Mouse (Mus musculus) thymus, postnatal 0 days (tissue): ENCODE results near the gene Prr14l. TPM values are rescaled to one million over a fixed set of nuclear protein-coding genes. Genes with fewer than 3 reads are reported as not detected.
"Not testable (repeated sequence)": the region's sequence is repeated elsewhere in the genome, so short reads cannot be mapped to it uniquely, and the experiment has no call there.

ENCODE experiments used
- DNase-seq: peaks from one replicate; pipeline ENCODE4 v3.0.0-alpha.2; 2015; ENCODE audit warnings: low spot score
- polyA plus RNA-seq: library from polyadenylated mRNA; unstranded; fragments of >200 nt; fragmentation: Nextera tagmentation; extraction: Ambion mirVana; gene quantifications from 2 replicates; pipeline ENCODE4 v1.2.1, GENCODE M21; 2015

Gene Prr14l
- polyA plus RNA-seq, result 13.0 and 22.1 TPM in 2 replicates

GRCm38 (mm10) chr5:32853731-32854507, at the start of gene Prr14l:
Gene Prr14l, minus strand, starts transcription at chr5:32854256.
- peak; percentile 98 for DNase-seq

GRCm38 (mm10) chr5:32886739-32887138, 32.7 kb upstream of the Prr14l start:
- DNase-seq, result no peak

DNA sequence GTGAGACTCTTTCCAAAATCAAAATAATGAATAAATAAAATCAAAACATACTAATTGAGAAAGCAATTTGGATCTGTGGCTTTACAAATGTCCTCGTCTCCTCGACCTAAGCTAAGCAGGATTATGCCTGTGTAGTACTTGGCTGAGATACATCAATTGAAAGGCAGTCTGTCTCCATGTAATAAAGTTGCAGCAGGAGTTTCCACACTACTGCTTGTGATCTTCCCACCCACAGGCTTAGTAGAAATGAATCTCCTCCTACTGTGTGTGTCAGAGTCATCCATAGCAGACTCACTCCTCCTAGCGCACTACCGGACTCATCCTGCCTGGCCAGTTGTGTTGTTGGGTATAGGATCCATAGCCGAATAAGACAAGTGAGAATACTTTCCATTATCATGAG, 18.3 kb upstream of the Prr14l start:
- DNase-seq, result no peak

DNA sequence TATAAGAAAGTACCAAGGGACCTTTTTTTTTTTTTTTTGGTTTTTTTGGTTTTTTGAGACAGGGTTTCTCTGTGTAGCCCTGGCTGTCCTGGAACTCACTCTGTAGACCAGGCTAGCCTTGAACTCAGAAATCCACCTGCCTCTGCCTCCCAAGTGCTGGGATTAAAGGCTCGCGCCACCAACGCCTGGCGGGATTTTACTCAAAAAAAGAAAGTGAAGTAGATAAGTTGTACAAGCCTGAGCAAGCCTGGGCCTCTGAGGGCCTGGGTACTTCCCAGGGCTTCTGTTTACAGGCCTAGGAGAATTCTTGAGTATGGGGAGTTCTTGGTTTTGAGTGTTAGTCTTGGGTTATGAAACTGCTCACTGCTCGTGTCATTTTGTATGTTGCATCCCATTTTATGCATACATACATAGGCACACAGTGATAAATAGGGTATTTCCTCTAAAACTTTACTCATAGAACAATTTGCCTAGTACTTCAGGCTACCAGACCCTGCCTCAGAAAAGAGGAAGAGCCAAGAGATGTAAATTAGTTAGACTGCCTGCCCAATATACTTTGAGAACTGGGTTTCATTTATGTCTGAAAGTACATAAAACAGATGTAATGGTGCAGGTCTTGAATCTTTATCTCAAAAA, 15.5 kb upstream of the Prr14l start:
- DNase-seq, result no peak

GRCm38 (mm10) chr5:32863253-32864228, 9.5 kb upstream of the Prr14l start, which contains the start of gene Depdc5:
Gene Depdc5, plus strand, starts transcription at chr5:32863701.
- DNase-seq, result peak; percentile 94

DNA sequence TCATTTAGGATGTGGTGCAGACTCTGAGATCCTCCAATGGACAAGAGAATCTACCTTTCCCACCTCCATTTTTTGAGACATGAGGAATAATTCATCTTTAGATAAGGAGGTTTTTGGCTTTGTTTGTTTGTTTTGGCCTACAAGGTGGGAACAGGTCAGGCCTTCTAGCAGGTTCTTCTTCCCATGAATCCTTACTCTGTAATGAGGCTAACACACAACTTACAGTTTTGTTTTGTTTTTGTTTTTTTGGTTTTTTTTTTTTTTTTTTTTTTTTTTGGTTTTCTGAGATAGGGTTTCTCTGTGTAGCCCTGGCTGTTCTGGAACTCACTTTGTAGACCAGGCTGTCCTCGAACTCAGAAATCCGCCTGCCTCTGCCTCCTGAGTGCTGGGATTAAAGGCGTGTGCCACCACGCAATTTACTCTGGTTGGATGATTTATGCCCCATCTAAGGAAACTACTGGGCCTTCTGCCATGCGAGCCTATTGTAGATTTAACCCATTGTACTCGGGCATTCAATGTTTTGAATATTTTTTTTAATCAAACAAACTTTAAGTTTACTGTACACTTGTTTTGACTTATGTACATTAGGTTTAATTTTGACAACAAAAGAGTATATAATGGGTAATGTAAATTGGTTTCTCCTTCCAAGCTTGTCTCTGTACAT, 8.5 kb upstream of the Prr14l start:
- DNase-seq, result no peak

GRCm38 (mm10) chr5:32861082-32861481, 7.0 kb upstream of the Prr14l start:
- no peak for DNase-seq

DNA sequence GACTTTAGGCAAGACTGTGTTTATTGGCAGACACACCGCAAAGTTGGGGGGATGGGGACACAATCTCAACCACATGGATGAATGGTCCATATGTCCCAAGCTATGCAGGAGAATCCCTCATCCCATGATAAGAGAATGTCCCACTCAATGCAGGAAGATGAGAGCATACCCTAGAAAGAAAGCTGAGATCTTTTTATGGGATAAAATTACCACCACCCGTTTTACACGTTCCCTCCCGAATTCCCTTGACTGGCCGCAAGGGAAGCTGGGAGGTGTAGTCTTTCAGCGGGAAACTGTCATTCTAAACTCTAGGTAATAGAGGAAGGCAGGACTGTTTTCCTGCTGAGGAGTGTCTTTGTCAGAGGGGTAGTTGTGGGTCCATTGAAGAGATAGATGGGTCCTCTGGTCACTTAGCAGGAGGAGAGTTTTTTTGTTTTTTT, 3.7 kb upstream of the Prr14l start:
- DNase-seq, result peak; percentile 27

- not testable (repeated sequence) for DNase-seq
These were observed 1.2 kb upstream of the Prr14l start for GRCm38 (mm10) chr5:32855274-32855673.

DNA sequence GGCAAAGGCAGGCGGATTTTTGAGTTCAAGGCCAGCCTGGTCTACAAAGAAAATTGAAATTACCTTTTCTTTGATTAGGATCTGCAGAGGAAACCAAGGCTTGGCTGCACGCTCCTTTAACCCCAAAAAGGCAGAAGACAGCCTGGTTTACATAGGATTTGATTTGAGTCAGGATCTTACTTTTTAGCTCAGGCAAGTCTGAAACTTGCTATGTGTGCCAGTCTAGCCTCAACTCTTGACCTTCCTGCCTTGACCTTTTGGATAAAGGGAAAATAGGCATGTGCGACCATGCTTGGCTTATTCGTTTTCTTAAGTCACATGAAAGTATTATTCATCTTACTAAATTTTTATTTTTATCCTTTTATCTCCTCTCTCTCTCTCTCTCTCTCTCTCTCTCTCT, 762 bp upstream of the Prr14l start:
- DNase-seq, result no peak

DNA sequence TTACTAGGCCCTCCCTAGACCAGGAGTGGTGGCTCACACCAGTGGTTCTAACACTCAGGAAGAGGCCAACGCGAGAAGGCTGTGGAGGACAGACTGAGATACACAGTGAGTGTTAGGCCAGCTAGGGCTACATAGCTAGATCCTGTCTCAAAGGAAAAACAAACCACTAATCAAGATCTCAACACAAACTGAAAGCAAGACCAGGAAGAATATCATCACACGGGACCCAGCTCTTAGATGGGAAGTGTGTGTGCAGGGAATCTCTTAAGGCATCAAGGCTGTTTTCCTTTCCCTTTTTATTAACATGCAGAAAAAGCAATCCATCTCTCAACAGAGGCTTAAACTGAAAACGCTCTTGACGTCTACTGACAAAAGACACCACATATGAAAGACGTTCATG, 2.0 kb downstream of the Prr14l start:
- no peak for DNase-seq

DNA sequence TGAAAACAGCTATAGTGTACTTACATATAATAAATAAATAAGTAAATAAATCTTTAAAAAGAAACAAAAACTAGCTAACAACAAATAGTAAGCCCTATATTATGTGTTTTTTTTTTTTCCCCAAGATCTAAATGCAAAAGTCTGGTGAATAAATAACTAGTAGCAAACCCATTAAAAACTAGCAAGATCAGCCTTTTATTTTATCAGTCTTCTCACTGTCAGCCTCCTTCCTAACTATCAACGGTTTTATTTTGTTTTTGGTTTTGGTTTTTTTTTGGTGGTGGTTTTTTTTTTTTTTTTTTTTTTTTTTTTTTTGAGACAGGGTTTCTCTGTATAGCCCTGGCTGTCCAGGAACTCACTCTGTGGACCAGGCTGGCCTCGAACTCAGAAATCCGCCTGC, 4.5 kb downstream of the Prr14l start:
- not testable (repeated sequence) for DNase-seq

DNA sequence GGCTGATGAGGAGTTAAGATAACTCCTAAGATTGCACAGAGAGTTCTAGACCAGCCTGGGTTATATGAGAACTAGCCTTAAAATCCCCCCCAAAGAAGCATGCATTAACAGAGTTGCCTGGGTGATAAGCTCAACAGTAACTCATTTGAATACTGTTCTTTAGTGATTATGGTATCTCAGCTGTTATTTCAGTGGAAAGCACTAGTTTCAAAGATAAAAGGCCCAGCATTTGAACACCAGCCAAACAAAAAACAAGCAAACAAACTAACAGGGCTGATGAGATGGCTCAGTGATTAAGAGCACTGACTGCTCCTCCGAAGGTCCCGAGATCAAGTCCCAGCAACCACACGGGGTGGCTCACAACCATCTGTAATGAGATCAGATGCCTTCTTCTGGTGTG, 4.9 kb downstream of the Prr14l start:
- no peak for DNase-seq

GRCm38 (mm10) chr5:32840029-32840428, 14.0 kb downstream of the Prr14l start:
- no peak for DNase-seq

GRCm38 (mm10) chr5:32836976-32837375, 17.1 kb downstream of the Prr14l start:
- DNase-seq, result no peak

DNA sequence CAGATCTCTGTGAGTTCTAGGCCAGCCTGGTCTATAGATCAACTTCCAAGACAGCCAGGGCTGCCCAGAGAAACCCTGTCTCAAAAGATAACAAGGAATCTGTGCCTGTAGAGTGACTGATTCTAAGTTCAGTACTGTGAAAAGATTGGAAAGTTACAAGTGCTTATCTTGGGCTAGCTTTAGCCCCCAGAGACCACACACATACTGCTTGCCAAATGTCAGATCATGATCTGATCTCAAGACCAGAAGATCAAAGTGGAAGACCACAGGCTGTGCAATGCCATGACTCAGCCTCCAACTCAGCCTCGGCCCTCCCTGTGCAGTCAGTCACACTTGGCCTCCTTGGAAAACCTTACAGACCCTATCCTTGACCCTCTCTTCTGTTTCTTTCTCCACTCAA, 19.6 kb downstream of the Prr14l start:
- DNase-seq, result no peak

- DNase-seq, result no peak
These were observed 24.0 kb downstream of the Prr14l start for GRCm38 (mm10) chr5:32830054-32830453.

DNA sequence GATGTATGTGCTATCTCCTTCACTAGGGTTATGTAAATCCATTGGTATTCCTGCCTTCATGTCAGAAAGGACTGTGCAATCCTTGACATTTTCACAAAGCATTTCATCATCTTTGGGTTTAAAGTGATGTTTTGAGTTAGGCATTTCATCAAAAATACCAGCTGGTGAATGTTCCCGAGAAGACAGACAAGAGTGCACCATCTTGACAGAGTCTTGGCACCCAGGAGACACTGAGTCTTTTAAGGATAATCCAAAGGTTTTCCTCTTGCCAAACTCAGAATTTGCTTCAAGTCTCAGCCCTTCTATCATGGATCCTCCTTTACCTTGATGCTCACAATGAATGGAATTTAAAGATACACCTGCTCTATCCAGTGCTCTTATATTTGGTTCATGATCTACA, 25.3 kb downstream of the Prr14l start:
- not testable (repeated sequence) for DNase-seq

DNA sequence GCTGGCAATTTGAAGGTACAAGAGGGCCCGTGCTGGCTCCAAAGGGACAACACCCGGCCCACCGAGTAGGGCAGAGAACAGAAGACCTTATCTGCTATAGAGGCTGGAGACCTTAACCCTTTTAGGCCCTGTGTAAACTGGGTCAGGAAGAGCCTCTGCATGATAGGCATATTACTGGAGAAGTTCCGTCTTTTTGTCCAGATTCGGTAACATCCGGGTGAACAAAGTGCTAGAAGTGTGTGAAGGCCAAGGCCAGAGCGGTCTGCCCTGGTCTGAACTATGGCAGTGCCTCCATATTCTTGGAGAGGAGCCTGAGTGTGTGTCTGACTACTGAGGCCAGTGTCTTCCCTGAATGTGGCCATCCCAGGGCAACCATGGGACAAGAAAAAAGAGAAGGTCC, 27.0 kb downstream of the Prr14l start, which contains the start of gene Gm20671:
Gene Gm20671 (minus strand): TSS at position 101 of the 400 bp plus-strand sequence.
- no peak for DNase-seq

GRCm38 (mm10) chr5:32820471-32820870, 33.6 kb downstream of the Prr14l start:
- DNase-seq, result no peak

DNA sequence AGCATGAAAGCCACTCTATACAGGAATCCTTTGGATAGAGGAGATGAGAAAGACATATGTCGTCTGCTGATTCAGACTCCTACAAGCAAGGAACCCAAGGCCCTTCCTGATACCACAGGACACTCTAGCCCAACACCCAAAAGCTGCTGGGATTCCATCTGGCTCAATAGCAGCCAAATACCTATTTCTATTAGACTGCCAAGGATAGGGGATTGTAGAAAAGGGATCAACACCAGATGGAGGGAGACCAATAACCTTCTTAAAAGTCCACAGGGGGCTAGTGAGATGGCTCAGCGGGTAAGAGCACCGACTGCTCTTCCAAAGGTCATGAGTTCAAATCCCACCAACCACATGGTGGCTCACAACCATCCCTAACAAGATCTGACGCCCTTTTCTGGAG, 38.7 kb downstream of the Prr14l start:
- no peak for DNase-seq
